Mouse (Mus musculus): ENCODE results near the gene Klk9. TPM values are rescaled to one million over a fixed set of nuclear protein-coding genes. Genes with fewer than 3 reads are reported as not detected.

Gene Klk9
- polyA plus RNA-seq, 1 experiment from 2014 or later, result not detected

- Histone ChIP-seq H3K4me1 (ENCODE audit: insufficient read depth) (peaks cover 10% of the 10 kb centered on the region), H3K36me3 (replicated peaks; ENCODE audit: insufficient read depth, low read length) (no peaks in the 10 kb centered on the region), H3K27ac (ENCODE audit: low read depth) (no peak overlapping the region), H3K4me3 (ENCODE audit: low read depth, low read length) (no peak overlapping the region), H3K4me2 (ENCODE audit: low read depth, low read length) (no peak overlapping the region), H3K9ac (replicated peaks) (no peak overlapping the region), H3K27me3 (ENCODE audit: insufficient read depth, low read length) (peaks cover 21% of the 10 kb centered on the region), H3K9me3 (ENCODE audit: low read length) (no peaks in the 10 kb centered on the region)
- TF ChIP-seq EP300 (IDR thresholded peaks at IDR 0.05; ENCODE audit: low read depth) (no peak), CTCF (IDR thresholded peaks at IDR 0.05; ENCODE audit: low read depth) (no peak)
- no peak for DNase-seq
- no peak for ATAC-seq
- WGBS (ENCODE audit: insufficient replicate concordance), result 60% methylated on average over 7 of the region's 7 CpGs
Observed at GRCm38 (mm10) chr7:43799876-43800275, 8.2 kb downstream of the Klk9 start.

- TF ChIP-seq EP300 (IDR thresholded peaks at IDR 0.05; ENCODE audit: low read depth), result no peak
- DNase-seq (no peak), ATAC-seq (no peak)
- no peak within 1 kb of the TSS for H3K9ac ChIP-seq (replicated peaks)
- H3K36me3 ChIP-seq (replicated peaks; ENCODE audit: insufficient read depth, low read length), result no peaks in the 10 kb centered on the region
- no peaks in the 10 kb centered on the region for H3K9me3 ChIP-seq (ENCODE audit: low read length)
- H3K27me3 ChIP-seq (ENCODE audit: insufficient read depth, low read length), result no peaks in the 10 kb centered on the region
- H3K4me2 ChIP-seq (ENCODE audit: low read depth, low read length), result no peak within 1 kb of the TSS
- WGBS (ENCODE audit: insufficient replicate concordance), result 50% methylated on average over 5 of the region's 5 CpGs
- no peak within 1 kb of the TSS for H3K27ac ChIP-seq (ENCODE audit: low read depth)
- H3K4me3 ChIP-seq (ENCODE audit: low read depth, low read length), result no peak within 1 kb of the TSS
- H3K4me1 ChIP-seq (ENCODE audit: insufficient read depth), result no peaks in the 10 kb centered on the region
Observed at GRCm38 (mm10) chr7:43810994-43811393, 19.3 kb downstream of the Klk9 start, which contains the start of gene Klk7. Gene Klk7, plus strand, starts transcription at chr7:43811294.

GRCm38 (mm10) chr7:43815211-43815610 is 23.5 kb downstream of the Klk9 start:
- Histone ChIP-seq H3K4me2 (ENCODE audit: low read depth, low read length) (no peak overlapping the region), H3K27me3 (ENCODE audit: insufficient read depth, low read length) (no peaks in the 10 kb centered on the region), H3K36me3 (replicated peaks; ENCODE audit: insufficient read depth, low read length) (no peaks in the 10 kb centered on the region), H3K4me3 (ENCODE audit: low read depth, low read length) (no peak overlapping the region), H3K27ac (ENCODE audit: low read depth) (no peak overlapping the region), H3K9ac (replicated peaks) (no peak overlapping the region), H3K4me1 (ENCODE audit: insufficient read depth) (no peaks in the 10 kb centered on the region), H3K9me3 (ENCODE audit: low read length) (no peaks in the 10 kb centered on the region)
- TF ChIP-seq CTCF (IDR thresholded peaks at IDR 0.05; ENCODE audit: low read depth) (no peak), EP300 (IDR thresholded peaks at IDR 0.05; ENCODE audit: low read depth) (no peak)
- ATAC-seq (no peak), DNase-seq (no peak)
- 82% methylated on average over 7 of the region's 7 CpGs for WGBS (ENCODE audit: insufficient replicate concordance)

DNA sequence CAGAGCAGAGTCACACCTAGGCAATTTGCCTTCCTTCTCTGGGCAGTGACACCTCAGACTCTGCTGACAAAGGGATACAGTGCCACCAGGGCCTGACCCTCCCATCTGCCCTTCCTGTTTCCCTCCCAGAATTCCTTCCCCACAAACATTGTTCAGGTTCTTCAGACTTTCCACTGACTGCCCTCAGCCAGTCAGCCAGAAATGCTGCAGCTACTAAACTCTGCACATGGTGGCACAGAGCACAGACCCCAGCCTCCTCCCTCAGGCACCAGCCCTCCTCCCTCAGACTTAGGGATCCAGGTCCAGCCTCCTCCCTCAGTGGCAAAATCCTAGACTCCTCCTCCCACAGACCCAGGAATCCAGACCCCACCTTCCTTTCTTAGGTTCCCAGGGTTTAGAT is 25.1 kb downstream of the Klk9 start:
- no peak for TF ChIP-seq EP300 (IDR thresholded peaks at IDR 0.05; ENCODE audit: low read depth)
- no peak for TF ChIP-seq CTCF (IDR thresholded peaks at IDR 0.05; ENCODE audit: low read depth)

GRCm38 (mm10) chr7:43821581-43821980 is 29.9 kb downstream of the Klk9 start:
- H3K9ac ChIP-seq (replicated peaks), result no peak overlapping the region
- H3K27me3 ChIP-seq (ENCODE audit: insufficient read depth, low read length), result no peaks in the 10 kb centered on the region
- H3K4me3 ChIP-seq (ENCODE audit: low read depth, low read length), result no peak overlapping the region
- ATAC-seq (no peak), DNase-seq (no peak)
- H3K36me3 ChIP-seq (replicated peaks; ENCODE audit: insufficient read depth, low read length), result no peaks in the 10 kb centered on the region
- no peaks in the 10 kb centered on the region for H3K9me3 ChIP-seq (ENCODE audit: low read length)
- no peaks in the 10 kb centered on the region for H3K4me1 ChIP-seq (ENCODE audit: insufficient read depth)
- TF ChIP-seq EP300 (IDR thresholded peaks at IDR 0.05; ENCODE audit: low read depth) (no peak), CTCF (IDR thresholded peaks at IDR 0.05; ENCODE audit: low read depth) (no peak)
- no peak overlapping the region for H3K27ac ChIP-seq (ENCODE audit: low read depth)
- no peak overlapping the region for H3K4me2 ChIP-seq (ENCODE audit: low read depth, low read length)
- 80% methylated on average over 7 of the region's 7 CpGs for WGBS (ENCODE audit: insufficient replicate concordance)

More for the DNA sequence above, 25.1 kb downstream of the Klk9 start:
- Histone ChIP-seq H3K9me3 (ENCODE audit: low read length) (no peaks in the 10 kb centered on the region), H3K4me2 (ENCODE audit: low read depth, low read length) (no peak overlapping the region), H3K9ac (replicated peaks) (no peak overlapping the region), H3K4me1 (ENCODE audit: insufficient read depth) (no peaks in the 10 kb centered on the region), H3K36me3 (replicated peaks; ENCODE audit: insufficient read depth, low read length) (no peaks in the 10 kb centered on the region), H3K4me3 (ENCODE audit: low read depth, low read length) (no peak overlapping the region), H3K27me3 (ENCODE audit: insufficient read depth, low read length) (no peaks in the 10 kb centered on the region), H3K27ac (ENCODE audit: low read depth) (no peak overlapping the region)
- no peak for DNase-seq
- ATAC-seq, result no peak

DNA sequence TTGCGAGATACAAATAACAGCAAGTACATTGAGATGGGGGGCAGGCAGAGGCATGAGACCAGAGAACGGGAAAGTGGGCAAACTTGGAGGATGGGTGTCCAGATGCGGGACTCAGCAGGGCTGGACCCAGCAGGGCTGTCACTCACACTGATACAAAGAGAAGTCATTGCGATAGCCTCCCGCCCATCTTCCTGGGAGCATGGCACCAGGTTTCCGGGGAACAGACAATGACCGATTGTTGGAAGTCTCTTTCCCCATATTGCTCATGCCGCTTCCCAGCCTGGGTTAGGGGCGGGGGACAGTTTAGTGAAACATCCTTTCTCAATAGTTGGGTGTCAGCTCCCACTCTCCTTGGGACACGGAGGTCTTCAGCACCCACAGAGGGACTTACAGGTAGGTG is 32.5 kb downstream of the Klk9 start, which contains the start of gene Klk6:
Gene Klk6, plus strand, starts transcription at position 301 of the 400 bp plus-strand sequence.
- H3K4me3 ChIP-seq (ENCODE audit: low read depth, low read length), result no peak within 1 kb of the TSS
- H3K36me3 ChIP-seq (replicated peaks; ENCODE audit: insufficient read depth, low read length), result no peaks in the 10 kb centered on the region
- no peaks in the 10 kb centered on the region for H3K9me3 ChIP-seq (ENCODE audit: low read length)
- DNase-seq (no peak), ATAC-seq (no peak)
- H3K4me1 ChIP-seq (ENCODE audit: insufficient read depth), result no peaks in the 10 kb centered on the region
- H3K9ac ChIP-seq (replicated peaks), result no peak within 1 kb of the TSS
- no peak within 1 kb of the TSS for H3K27ac ChIP-seq (ENCODE audit: low read depth)
- H3K27me3 ChIP-seq (ENCODE audit: insufficient read depth, low read length), result no peaks in the 10 kb centered on the region
- no peak within 1 kb of the TSS for H3K4me2 ChIP-seq (ENCODE audit: low read depth, low read length)
- no peak for TF ChIP-seq EP300 (IDR thresholded peaks at IDR 0.05; ENCODE audit: low read depth)
- WGBS (ENCODE audit: insufficient replicate concordance), result 74% methylated on average over 10 of the region's 10 CpGs

DNA sequence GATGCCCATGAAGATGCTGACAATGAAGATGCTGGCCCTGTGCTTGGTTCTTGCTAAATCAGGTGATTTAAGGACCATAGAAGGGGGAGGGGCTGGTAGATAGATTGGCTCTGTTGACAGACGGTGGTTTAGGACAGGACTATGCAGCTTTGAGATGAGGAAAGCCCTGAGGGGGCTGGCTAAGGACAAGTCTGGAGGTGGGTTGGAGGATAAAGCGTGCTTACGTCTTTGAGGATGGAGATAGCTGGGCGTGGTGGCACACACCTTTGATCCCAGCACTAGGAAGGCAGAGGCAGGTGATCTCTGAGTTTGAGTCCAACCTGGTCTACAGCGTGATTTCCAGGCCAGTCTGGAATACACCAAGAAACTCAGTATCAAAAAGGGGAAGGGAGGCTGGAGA is 34.4 kb downstream of the Klk9 start:
- DNase-seq (no peak), ATAC-seq (no peak)
- no peak overlapping the region for H3K9ac ChIP-seq (replicated peaks)
- TF ChIP-seq EP300 (IDR thresholded peaks at IDR 0.05; ENCODE audit: low read depth), result no peak
- H3K27me3 ChIP-seq (ENCODE audit: insufficient read depth, low read length), result no peaks in the 10 kb centered on the region
- H3K27ac ChIP-seq (ENCODE audit: low read depth), result no peak overlapping the region
- H3K36me3 ChIP-seq (replicated peaks; ENCODE audit: insufficient read depth, low read length), result no peaks in the 10 kb centered on the region
- H3K4me1 ChIP-seq (ENCODE audit: insufficient read depth), result no peaks in the 10 kb centered on the region
- no peak overlapping the region for H3K4me2 ChIP-seq (ENCODE audit: low read depth, low read length)
- no peaks in the 10 kb centered on the region for H3K9me3 ChIP-seq (ENCODE audit: low read length)
- H3K4me3 ChIP-seq (ENCODE audit: low read depth, low read length), result no peak overlapping the region
- WGBS (ENCODE audit: insufficient replicate concordance), result 75% methylated on average over 5 of the region's 5 CpGs
